Mouse (Mus musculus) layer of hippocampus, adult 9-10 months (tissue): ENCODE data around the gene Erp29.
"Not testable (repeated sequence)": the region's sequence is repeated elsewhere in the genome, so short reads cannot be mapped to it uniquely, and the experiment has no call there.

Experiments used
- DNase-seq: peaks from one replicate; pipeline ENCODE4 v3.0.0; 2022; ENCODE audit warnings: low spot score

Erp29 gene

DNA sequence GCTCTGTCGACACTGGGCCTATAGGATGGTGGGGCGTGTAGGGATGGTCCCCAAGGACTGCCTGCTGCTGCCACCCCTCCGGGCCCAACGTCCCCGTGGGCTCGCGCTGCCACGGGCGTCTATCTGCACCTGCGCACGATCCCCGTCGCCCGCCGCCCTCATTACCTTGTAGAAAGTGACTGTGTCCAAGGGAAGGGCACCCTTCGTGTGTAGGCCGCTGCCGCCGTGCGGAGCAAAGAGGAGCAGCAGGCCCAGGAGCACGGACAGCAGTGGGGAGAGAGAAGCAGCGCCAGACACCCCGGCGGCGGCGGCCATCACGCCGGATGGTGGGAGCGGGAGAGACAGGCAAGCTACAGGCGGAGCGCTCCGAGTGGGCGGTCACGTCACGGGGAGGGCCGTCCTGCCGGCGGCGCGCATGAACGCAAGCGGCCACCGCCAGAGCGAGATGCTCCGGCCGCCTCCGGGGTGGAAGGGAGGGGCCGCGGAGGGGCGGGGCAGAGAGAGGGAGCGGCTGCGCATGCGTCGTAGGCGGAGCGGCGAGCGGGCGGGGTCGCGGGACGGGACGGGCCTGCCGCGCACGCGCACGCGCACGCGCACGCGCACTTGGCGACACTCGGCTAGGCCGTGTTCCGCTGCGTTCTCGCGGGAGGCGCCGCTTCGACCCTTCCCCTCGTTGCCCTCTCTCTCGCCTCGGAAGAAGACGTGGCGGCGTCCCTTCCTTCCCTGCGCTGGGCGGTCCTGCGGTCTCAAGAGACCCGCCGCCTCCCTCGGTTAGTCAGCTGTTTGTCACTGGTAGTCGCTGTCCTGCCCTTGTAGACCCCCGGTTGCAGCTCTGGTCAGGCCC is at the start of gene Erp29:
Erp29 (minus strand) TSS at position 481 of the 844 bp plus-strand sequence.
- DNase-seq: peak; percentile 90

- DNase-seq: not testable (repeated sequence)
Observed at GRCm38 (mm10) chr5:121501424-121501996, 49.2 kb upstream of the Erp29 start.

DNA sequence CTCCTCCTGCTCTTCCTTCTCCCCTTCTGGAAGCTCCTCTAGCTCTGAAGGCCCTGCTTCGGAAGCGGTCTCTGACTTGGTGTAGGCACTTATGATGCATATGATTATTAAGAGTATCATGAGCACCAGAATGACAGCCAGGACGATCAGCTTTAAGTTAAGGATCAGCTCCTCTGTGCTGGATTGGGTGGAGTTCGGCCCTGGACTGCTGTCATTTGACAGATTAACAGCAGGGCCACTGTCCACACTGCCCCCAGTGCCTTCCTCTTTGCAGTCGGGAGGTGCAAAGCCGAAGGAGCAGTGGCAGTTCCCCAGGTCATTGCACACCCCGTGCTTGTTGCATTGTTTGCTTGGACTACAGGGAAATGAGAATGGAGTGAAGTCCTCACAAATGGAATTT is 48.4 kb upstream of the Erp29 start:
- DNase-seq: no peak

DNA sequence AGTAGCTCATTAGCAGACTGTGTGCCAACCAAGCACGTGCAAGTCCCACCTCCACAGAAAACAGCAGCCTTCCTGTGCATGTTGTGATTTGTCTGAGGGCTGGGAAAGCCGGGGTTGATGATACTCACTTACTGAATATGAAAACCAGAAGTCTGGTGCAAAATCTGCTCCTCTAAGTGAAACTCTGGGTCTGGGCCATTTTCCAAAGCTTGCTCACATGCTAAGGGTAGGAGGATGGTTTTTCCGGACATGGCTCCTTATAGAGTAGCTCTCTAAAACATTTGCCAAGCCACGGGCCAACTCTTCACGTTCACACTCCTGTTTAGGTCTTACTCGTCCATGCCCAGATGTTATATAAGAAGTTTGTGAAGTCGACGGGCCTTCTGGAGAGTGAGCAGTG is 41.0 kb upstream of the Erp29 start:
- peak; percentile 21 for DNase-seq

DNA sequence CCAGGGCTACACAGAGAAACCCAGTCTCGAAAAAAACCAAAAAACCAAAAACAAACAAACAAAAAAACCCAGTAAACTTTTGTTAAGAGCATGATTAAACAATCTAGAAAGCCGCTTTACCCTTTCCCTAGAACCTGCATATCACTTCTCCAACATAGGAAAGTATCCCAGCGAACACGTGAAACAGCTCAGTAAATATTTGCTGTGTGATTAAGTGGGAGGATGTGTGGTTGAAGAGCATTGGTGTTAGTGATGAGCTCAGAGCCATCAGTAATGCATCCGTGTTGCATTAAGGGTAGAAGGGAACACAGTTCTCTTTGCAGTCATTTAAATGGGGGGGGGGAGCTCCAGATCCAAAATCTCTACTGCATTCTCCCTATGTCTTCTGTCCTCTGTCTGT is 32.5 kb upstream of the Erp29 start:
- no peak for DNase-seq

DNA sequence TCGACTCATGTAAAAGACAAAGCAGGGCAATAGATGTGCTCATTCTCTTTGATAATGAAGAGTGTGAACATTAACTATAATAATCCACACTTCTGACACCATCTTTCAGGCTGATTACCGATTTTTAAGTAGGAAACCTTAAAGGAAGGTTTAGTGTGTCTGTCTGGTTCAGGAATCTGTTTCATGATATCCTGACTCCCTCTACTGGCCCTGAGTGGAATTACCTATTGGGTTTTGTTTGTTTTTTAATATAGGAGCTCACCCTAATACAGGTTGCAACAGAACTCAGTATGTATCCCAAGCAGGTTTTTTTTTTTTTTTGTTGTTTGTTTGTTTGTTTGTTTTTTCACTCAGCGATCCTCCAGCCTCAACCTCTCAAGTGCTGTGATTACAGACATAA is 25.4 kb upstream of the Erp29 start:
- peak; percentile 90 for DNase-seq

DNA sequence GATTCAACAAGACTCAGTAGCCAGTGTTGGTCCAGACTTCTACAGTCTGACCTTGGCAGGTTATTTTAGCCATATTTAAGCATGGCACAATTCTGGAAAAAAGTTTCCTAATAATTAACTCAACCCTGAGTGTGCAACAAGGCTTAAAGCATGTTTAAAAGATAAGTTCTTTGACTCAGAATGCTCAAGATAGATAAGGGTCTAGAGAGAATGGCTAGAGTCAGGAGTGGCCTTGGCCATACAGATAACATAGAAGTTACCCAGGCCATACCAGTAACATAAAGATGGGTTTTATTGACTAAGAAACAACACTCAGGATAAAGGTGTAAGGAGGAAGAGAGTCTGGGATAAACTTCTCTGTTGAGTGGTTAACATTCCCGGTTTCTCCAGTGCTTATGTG is 23.7 kb upstream of the Erp29 start:
- no peak for DNase-seq

- DNase-seq: no peak
Observed at GRCm38 (mm10) chr5:121474610-121475009, 22.3 kb upstream of the Erp29 start.

DNA sequence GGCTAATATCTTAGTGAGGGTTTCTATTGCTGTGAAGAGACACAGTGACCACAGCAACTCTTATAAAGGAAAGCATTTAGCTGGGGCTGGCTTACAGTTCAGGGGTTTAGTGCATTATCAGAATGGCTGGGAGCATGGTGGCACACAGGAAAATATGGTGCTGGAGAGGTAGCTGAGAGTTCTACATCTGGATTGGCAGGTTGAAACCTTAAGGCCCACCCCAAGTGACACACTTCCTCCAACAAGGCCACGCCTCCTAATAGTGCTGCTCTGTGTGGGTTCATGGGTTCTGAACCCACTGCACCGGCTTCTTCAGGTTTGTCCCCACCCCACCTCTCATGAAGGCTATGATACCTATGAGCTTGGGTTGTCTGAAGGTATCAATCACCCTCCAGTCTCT is 20.1 kb upstream of the Erp29 start:
- no peak for DNase-seq

- no peak for DNase-seq
Observed at GRCm38 (mm10) chr5:121469566-121469965, 17.3 kb upstream of the Erp29 start.

- no peak for DNase-seq
Observed at GRCm38 (mm10) chr5:121463601-121464250, 11.4 kb upstream of the Erp29 start.

- no peak for DNase-seq
Observed at GRCm38 (mm10) chr5:121462967-121463366, 10.7 kb upstream of the Erp29 start.

GRCm38 (mm10) chr5:121462171-121462502 is 9.8 kb upstream of the Erp29 start:
- no peak for DNase-seq

- no peak for DNase-seq
Observed at GRCm38 (mm10) chr5:121461339-121462170, 9.2 kb upstream of the Erp29 start.

DNA sequence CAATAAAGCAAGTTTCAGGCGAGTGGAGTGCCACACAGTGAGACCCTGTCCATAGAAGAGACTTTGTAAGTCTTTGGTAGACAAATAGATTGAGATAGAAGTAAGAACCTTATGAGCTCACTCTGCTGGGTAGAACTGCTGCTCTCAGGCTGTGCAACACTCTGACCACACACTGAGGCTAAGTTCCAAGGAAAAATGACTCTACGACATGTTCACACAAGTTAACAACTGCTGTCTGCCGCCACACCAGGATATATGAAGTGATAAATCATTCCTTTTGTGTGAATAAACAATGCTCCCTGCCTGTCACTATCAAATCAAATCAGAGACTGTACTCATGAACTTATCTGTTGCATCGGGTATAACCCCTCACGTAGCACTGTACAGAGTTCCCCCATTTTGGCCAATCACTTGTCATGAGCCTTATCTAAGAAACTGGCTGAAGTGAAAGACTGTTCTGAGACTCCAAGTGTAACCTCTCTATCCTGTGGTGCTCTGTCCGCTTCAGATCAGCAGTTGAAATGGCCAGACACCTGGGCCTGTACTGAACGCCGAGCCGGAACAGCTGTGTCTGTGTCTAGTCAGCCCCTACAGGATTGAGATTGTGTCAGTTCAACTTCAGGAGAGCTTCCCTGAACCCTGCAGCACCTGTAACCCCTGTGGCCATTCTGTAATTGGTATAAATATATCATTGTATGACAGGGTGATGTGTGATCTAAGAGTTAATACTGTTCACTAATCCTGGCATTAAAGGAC is 3.4 kb upstream of the Erp29 start:
- DNase-seq: no peak

GRCm38 (mm10) chr5:121454503-121454782 is 2.1 kb upstream of the Erp29 start:
- no peak for DNase-seq

DNA sequence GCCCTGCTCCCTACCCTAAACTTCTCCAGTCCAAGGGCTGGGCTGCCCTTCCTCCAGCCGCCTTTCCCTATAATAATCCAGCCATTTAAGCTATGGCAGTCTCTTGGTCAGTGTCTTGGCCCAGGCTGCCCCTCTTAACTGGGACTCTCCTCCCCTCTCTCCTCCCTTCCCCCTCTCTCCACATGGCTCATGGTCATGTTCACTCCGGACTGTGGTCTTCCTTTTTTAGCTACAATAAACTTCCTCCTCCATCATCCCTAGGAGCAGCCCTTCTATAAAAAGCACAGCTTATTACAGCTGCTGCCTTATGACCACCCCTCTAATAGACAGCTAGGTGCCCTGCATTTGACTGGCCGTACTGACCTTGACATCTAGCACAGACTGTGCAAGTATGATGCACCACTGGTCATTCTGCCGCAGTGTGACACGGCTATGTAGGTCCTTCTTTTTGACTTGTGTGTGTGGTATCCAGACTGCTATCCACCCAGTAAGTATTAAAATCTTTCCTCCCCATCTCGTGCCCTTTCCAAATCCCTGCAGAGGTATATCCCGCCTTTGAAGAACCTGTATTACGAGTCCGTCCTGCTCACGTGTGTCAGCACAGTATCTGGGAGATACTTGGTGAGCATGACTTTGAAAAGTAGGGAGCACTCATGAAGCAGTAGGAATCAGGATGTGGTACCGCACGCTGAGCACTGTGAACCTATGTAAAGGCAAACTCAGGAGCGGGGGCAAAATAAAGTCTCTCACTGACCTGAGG is 1.6 kb upstream of the Erp29 start:
- no peak for DNase-seq

- no peak for DNase-seq
Observed at GRCm38 (mm10) chr5:121452906-121453305, 600 bp upstream of the Erp29 start.

DNA sequence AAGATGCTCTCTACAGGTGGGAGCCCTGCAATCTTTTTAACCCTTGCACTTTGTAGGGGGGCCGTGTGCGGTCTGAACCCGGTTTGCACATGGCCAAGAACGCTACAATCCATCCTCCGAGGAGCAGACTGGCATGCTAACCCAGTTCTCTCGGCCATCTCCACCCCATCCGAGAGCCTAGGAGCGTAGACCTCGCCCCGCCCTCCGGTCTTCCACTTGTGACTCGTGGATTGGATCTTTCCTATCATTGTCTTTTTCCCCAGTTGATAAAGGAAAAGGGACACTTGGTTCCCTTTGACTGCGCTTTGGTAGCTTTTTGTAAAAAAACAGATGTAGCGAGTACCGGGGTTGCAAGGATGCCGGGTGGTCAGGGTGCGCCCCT is 671 bp downstream of the Erp29 start, which contains the start of gene Tmem116:
Tmem116 (plus strand) TSS at position 250 of the 382 bp plus-strand sequence.
- no peak for DNase-seq

GRCm38 (mm10) chr5:121451203-121451602 is 1.1 kb downstream of the Erp29 start:
- DNase-seq: no peak

DNA sequence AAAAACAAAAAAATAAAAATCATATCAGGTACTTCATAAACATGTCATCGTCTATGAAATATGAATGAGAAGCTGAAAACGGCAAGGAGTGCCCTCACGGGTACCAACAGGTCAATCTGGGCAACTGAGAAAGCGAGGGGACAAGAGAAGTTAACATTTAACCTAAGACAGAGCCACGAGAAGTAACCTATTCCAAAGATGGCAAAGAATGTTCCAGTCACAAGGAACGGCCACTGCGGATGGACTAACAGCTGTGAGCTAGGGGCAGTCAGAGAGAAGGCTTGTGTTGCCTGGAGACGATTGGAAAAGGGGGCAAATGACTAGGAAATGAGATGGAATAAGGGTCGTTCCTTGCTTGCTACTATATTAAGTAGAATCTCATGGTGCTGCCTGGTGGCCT is 1.8 kb downstream of the Erp29 start:
- DNase-seq: no peak
